Mouse (Mus musculus) neural tube, embryonic 13.5 days (tissue): ENCODE data around the gene Lcorl. TPM values are rescaled to one million over a fixed set of nuclear protein-coding genes. Genes with fewer than 3 reads are reported as not detected.
"Not testable (repeated sequence)": the region's sequence is repeated elsewhere in the genome, so short reads cannot be mapped to it uniquely, and the experiment has no call there.

Experiments
- ATAC-seq: fragments of 200-750 bp; cut with Nextera tagmentation; 2 replicates; pipeline ENCODE4 v1.8.0; 2017; ENCODE audit warnings: low read depth, mild to moderate bottlenecking, moderate TSS enrichment, moderate library complexity
- H3K27ac ChIP-seq: fragments of 300-500 bp; sonication (generic); replicated peaks from 2 replicates; pipeline ENCODE4 v1.5.1; 2015; ENCODE audit warnings: moderate library complexity, mild to moderate bottlenecking, inconsistent platforms
- H3K27me3 ChIP-seq: fragments of 300-500 bp; sonication (generic); 2 replicates; pipeline ENCODE4 v1.6.1; 2015; ENCODE audit warnings: mild to moderate bottlenecking, inconsistent platforms
- H3K36me3 ChIP-seq: fragments of 300-500 bp; sonication (generic); 2 replicates; pipeline ENCODE4 v1.6.1; 2015; ENCODE audit warnings: mild to moderate bottlenecking, inconsistent platforms
- H3K4me1 ChIP-seq: fragments of 300-500 bp; sonication (generic); replicated peaks from 2 replicates; pipeline ENCODE4 v1.6.1; 2015; ENCODE audit warnings: inconsistent platforms
- H3K4me2 ChIP-seq: fragments of 300-500 bp; sonication (generic); 2 replicates; pipeline ENCODE4 v1.6.1; 2015; ENCODE audit warnings: inconsistent platforms, mild to moderate bottlenecking, moderate library complexity
- H3K4me3 ChIP-seq: fragments of 300-500 bp; sonication (generic); 2 replicates; pipeline ENCODE4 v1.5.1; 2015; ENCODE audit warnings: mild to moderate bottlenecking, inconsistent platforms
- H3K9ac ChIP-seq: fragments of 300-500 bp; sonication (generic); 2 replicates; pipeline ENCODE4 v1.6.1; 2015; ENCODE audit warnings: moderate library complexity, mild to moderate bottlenecking, inconsistent platforms
- H3K9me3 ChIP-seq: fragments of 300-500 bp; sonication (generic); 2 replicates; pipeline ENCODE4 v1.6.1; 2016; ENCODE audit warnings: inconsistent platforms
- WGBS: fragments of 180-500 bp; shearing (Covaris S2); methylation state at CpG from one replicate; pipeline ENCODE4 v1.1.7; 2015; 5-methylcytosine and 5-hydroxymethylcytosine counted together
- polyA plus RNA-seq: library from polyadenylated mRNA; unstranded; fragments of >200 nt; fragmentation: Nextera tagmentation; extraction: Ambion mirVana; gene quantifications from 2 replicates; pipeline ENCODE4 v1.2.1, GENCODE M21; 2015

Gene Lcorl
- polyA plus RNA-seq, 1 experiment from 2014 or later: 49.0 TPM

GRCm38 (mm10) chr5:45668324-45668723, 189.1 kb downstream of the Lcorl start:
- Histone ChIP-seq H3K4me3 (peak overlapping the region; percentile 81; the same call in 1 of the 2 replicates), H3K27me3 (no peaks in the 10 kb centered on the region), H3K4me1 (peaks cover 17% of the 10 kb centered on the region), H3K9me3 (no peaks in the 10 kb centered on the region), H3K9ac (no peak overlapping the region), H3K27ac (no peak overlapping the region), H3K36me3 (no peaks in the 10 kb centered on the region), H3K4me2 (peak overlapping the region; percentile 91)
- 40% methylated on average over 3 of the region's 3 CpGs for WGBS
- no peak for ATAC-seq

GRCm38 (mm10) chr5:45658406-45658805, 199.0 kb downstream of the Lcorl start:
- not testable (repeated sequence) for H3K4me3 ChIP-seq, H3K4me2 ChIP-seq, ATAC-seq, H3K36me3 ChIP-seq, H3K9me3 ChIP-seq, H3K4me1 ChIP-seq, H3K9ac ChIP-seq, H3K27ac ChIP-seq, H3K27me3 ChIP-seq
- 95% methylated on average over 13 of the region's 13 CpGs for WGBS

DNA sequence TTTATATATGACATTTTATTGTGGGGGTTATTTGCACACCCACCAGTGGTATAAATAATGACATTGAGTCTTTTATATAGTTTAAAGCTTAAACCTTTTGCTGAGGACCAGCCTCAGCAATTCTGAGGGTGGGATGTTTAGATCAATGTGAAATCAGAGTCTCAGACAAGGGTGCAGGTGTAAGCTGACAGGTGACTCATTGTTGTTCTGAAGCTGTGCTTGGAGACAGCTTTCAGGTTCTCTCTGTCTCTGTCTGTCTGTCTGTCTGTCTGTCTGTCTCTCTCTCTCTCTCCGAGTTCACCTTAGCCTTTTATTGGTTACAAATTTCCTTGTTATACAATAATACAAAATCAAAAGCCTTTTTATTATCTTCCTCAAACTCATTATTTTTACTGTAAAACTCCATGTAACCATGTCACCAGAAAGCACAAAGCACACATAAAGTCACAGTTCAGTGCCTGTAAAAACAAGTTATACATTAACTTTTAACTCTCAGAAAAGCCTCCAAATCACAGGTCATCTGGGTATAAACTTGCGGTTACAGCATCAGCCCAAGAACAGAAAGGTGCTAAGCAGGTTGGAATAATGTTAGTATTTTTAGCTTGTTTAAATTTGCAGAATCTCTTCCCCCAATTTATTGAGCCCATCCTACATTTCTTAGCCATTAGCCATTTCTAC, 206.2 kb downstream of the Lcorl start:
- H3K4me2 ChIP-seq: no peak overlapping the region
- H3K9me3 ChIP-seq: no peaks in the 10 kb centered on the region
- H3K27me3 ChIP-seq: no peaks in the 10 kb centered on the region
- no peak overlapping the region for H3K4me3 ChIP-seq
- no peaks in the 10 kb centered on the region for H3K4me1 ChIP-seq
- ATAC-seq: no peak
- WGBS: 89% methylated on average over 2 of the region's 2 CpGs
- H3K27ac ChIP-seq: no peak overlapping the region
- no peak overlapping the region for H3K9ac ChIP-seq
- H3K36me3 ChIP-seq: no peaks in the 10 kb centered on the region

Other genes with a start within 250 kb of the Lcorl start
- gene Fam184b, start 218.0 kb downstream of the Lcorl start, polyA plus RNA-seq: 4.0 and 4.8 TPM in 2 replicates
- gene Ncapg, start 187.7 kb downstream of the Lcorl start, polyA plus RNA-seq: 9.1 and 10.1 TPM in 2 replicates